Mouse (Mus musculus) stomach, postnatal 0 days (tissue): ENCODE data around the gene Pola2. TPM values are rescaled to one million over a fixed set of nuclear protein-coding genes. Genes with fewer than 3 reads are reported as not detected.

Experiments used
- ATAC-seq: fragments of 200-750 bp; cut with Nextera tagmentation; 2 replicates; pipeline ENCODE4 v1.8.0; 2017; ENCODE audit not compliant: low FRiP score, low TSS enrichment
- DNase-seq: peaks from one replicate; pipeline ENCODE4 v3.0.0-alpha.2; 2016; ENCODE audit warnings: low spot score
- H3K27ac ChIP-seq: fragments of 300-500 bp; sonication (generic); replicated peaks from 2 replicates; pipeline ENCODE4 v1.5.1; 2014; ENCODE audit warnings: mild to moderate bottlenecking, control low read depth
- H3K27me3 ChIP-seq: fragments of 300-500 bp; sonication (generic); 2 replicates; pipeline ENCODE4 v1.6.1; 2014; ENCODE audit warnings: low read length; ENCODE audit not compliant: control insufficient read depth, insufficient read depth
- H3K36me3 ChIP-seq: fragments of 300-500 bp; sonication (generic); 2 replicates; pipeline ENCODE4 v1.6.1; 2014; ENCODE audit warnings: low read length, mixed read lengths; ENCODE audit not compliant: control insufficient read depth, insufficient read depth
- H3K4me1 ChIP-seq: fragments of 300-500 bp; sonication (generic); replicated peaks from 2 replicates; pipeline ENCODE4 v1.6.1; 2014; ENCODE audit warnings: antibody characterized with exemption; ENCODE audit not compliant: control insufficient read depth, insufficient read depth
- H3K4me2 ChIP-seq: fragments of 300-500 bp; sonication (generic); replicated peaks from 2 replicates; pipeline ENCODE4 v1.6.1; 2014; ENCODE audit warnings: low read depth, mild to moderate bottlenecking, control low read depth, moderate library complexity
- H3K4me3 ChIP-seq: fragments of 300-500 bp; sonication (generic); 2 replicates; pipeline ENCODE4 v1.5.1; 2014; ENCODE audit warnings: low read depth, low read length, control low read depth
- H3K9ac ChIP-seq: fragments of 300-500 bp; sonication (generic); 2 replicates; pipeline ENCODE4 v1.6.1; 2014; ENCODE audit warnings: mild to moderate bottlenecking, low read length, control low read depth, mixed read lengths
- H3K9me3 ChIP-seq: fragments of 300-500 bp; sonication (generic); 2 replicates; pipeline ENCODE4 v1.6.1; 2016; ENCODE audit warnings: low read length; ENCODE audit not compliant: control insufficient read depth
- CTCF ChIP-seq: IDR thresholded peaks from 2 replicates; pipeline ENCODE4 v1.5.1; 2016; ENCODE audit warnings: antibody characterized with exemption, low read depth, mild to moderate bottlenecking, moderate library complexity
- EP300 ChIP-seq: optimal IDR thresholded peaks from 2 replicates; pipeline ENCODE3; 2016; ENCODE audit warnings: antibody characterized with exemption
- WGBS: fragments of 180-500 bp; shearing (Covaris S2); extraction: QIAGEN DNeasy Blood & Tissue Kit; methylation state at CpG from one replicate; pipeline ENCODE4 v1.1.7; 2014; 5-methylcytosine and 5-hydroxymethylcytosine counted together
- polyA plus RNA-seq: library from polyadenylated mRNA; unstranded; fragments of >200 nt; fragmentation: Nextera tagmentation; extraction: Ambion mirVana; gene quantifications from 2 replicates; pipeline ENCODE4 v1.2.1, GENCODE M21; 2015

Gene Pola2
- polyA plus RNA-seq, 1 experiment from 2014 or later: 21.2 TPM

DNA sequence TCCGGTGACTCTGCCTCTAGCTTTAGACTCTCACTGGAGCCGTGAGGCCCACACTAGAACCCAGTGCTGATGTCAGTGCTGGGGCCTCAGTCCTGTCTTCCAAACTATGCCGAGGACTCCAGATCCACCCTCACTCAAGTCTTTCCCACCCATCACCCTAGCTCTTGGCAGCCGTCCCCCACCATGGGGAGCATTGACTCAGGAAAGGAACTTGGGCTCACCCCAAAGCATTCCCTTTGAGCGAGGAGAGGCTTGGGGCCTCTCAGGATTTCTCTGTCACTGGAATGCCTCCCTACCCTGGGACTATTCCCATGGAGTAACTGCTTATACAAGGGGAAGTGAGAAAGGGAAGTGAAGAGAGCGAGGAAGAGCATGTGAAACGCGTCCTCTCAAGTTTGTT is 18.1 kb downstream of the Pola2 start:
- Histone ChIP-seq H3K9ac (0 out of 2 replicates have a peak overlapping the region, but pooled peaks have one; percentile 27), H3K4me3 (no peak overlapping the region), H3K36me3 (peaks cover 4% of the 10 kb centered on the region; the same call in 1 of the 2 replicates), H3K27me3 (no peaks in the 10 kb centered on the region), H3K4me1 (peaks cover 10% of the 10 kb centered on the region), H3K9me3 (no peaks in the 10 kb centered on the region), H3K27ac (peak overlapping the region; percentile 63), H3K4me2 (no peak overlapping the region)
- TF ChIP-seq CTCF: no peak
- no peak for TF ChIP-seq EP300
- 44% methylated on average over 8 of the region's 8 CpGs for WGBS
- DNase-seq: no peak
- ATAC-seq: no peak

DNA sequence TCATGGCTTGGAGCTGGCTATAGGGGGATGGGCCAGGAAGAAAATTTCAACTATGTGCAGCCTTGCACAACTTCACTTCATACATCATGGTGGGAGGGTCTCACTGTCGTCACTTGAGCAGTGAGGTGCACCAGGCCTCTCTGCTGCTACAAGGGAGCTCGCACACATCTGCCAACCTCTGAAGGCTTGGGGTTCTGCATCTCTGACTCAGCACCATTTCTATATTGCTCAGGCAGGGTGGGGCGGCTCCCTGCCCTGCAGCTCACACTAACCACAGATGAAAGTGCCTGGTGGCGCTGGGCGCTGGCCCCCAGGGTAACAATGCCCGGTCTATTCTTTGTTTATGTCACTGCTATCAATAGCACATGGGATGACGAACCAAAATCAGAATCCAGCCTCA is 19.0 kb downstream of the Pola2 start:
- Histone ChIP-seq H3K9me3 (no peaks in the 10 kb centered on the region), H3K9ac (peak overlapping the region; percentile 23; the same call in 1 of the 2 replicates), H3K27me3 (no peaks in the 10 kb centered on the region), H3K4me2 (no peak overlapping the region; the same call in 1 of the 2 replicates), H3K27ac (peak overlapping the region; percentile 63), H3K36me3 (peaks cover 4% of the 10 kb centered on the region; the same call in 1 of the 2 replicates), H3K4me3 (no peak overlapping the region), H3K4me1 (peaks cover 10% of the 10 kb centered on the region)
- peak; percentile 66 for DNase-seq
- no peak for TF ChIP-seq EP300
- no peak for TF ChIP-seq CTCF
- 29% methylated on average over 7 of the region's 7 CpGs for WGBS
- peak; percentile 85 for ATAC-seq

DNA sequence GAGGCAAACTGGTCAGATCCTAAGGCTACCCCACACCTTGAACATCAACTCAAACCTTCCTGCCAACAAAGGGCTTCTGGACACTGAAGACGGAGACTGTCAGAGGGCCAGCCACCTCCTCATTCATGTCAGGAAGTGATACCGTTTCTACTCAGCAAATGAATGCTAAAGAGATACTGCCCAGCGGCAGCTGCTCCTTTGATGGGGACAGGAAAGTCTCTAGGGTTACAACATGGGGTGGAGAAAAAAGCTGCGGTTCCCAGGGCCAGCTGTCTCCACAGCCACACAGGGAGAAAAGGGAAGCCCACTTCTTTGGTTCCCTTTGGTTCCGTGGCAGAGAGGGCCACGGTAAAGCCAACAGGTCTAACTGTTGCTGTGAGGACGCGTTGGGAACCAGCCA is 19.9 kb downstream of the Pola2 start:
- H3K4me2 ChIP-seq: no peak overlapping the region
- H3K4me3 ChIP-seq: no peak overlapping the region
- peaks cover 13% of the 10 kb centered on the region for H3K4me1 ChIP-seq
- ATAC-seq (no peak), DNase-seq (no peak)
- TF ChIP-seq CTCF (no peak), EP300 (no peak)
- no peaks in the 10 kb centered on the region for H3K27me3 ChIP-seq
- H3K27ac ChIP-seq: no peak overlapping the region
- 77% methylated on average over 8 of the region's 8 CpGs for WGBS
- peaks cover 4% of the 10 kb centered on the region; the same call in 1 of the 2 replicates for H3K36me3 ChIP-seq
- no peak overlapping the region for H3K9ac ChIP-seq
- no peaks in the 10 kb centered on the region for H3K9me3 ChIP-seq

DNA sequence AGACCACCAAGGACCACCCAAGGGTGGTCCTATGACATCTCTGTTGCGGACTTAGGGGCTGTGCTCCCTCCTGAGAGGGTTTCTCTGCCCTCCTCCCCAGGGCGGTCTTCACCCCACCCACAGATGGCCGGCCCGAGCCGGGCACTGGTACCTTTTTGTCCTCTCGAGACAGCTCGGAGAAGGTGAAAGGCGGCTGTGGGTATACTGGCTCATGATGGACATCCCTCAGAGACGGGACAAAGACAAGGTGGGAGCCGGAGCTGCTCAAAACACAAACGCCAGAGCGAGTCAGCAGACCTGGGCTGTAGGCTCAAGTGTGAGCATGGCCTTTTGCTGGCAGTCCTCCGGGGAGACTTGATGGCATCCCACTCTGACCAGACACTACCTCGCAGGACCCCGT is 20.6 kb downstream of the Pola2 start:
- ATAC-seq (no peak), DNase-seq (no peak)
- Histone ChIP-seq H3K4me1 (peaks cover 13% of the 10 kb centered on the region), H3K27ac (0 out of 2 replicates have a peak overlapping the region, but pooled peaks have one; percentile 35), H3K9me3 (no peaks in the 10 kb centered on the region), H3K9ac (no peak overlapping the region), H3K4me3 (no peak overlapping the region), H3K36me3 (peaks cover 4% of the 10 kb centered on the region; the same call in 1 of the 2 replicates), H3K27me3 (no peaks in the 10 kb centered on the region), H3K4me2 (no peak overlapping the region)
- WGBS: 81% methylated on average over 15 of the region's 15 CpGs
- no peak for TF ChIP-seq EP300
- TF ChIP-seq CTCF: no peak

DNA sequence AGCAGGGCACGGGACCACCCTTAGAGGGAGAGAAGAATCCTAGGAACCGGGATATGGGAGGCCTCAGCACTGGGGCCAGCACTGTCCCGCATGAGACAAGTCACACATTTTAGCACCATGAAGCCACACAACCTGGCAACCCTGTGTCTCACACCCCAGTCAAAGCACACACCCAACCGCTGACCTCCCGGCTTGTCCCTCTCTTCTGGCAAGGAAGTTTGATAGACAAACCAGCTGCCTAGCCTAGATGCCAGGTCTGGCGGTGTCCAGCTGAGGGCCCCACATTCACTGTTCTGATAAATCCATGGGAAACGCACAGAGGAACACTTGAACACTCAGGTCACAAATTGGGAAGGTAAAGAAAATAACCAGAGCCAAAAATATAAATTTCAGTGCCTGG is 21.4 kb downstream of the Pola2 start:
- no peak for TF ChIP-seq CTCF
- TF ChIP-seq EP300: no peak
- H3K27me3 ChIP-seq: no peaks in the 10 kb centered on the region
- no peak overlapping the region for H3K9ac ChIP-seq
- DNase-seq (no peak), ATAC-seq (no peak)
- WGBS: 83% methylated on average over 7 of the region's 7 CpGs
- no peaks in the 10 kb centered on the region for H3K9me3 ChIP-seq
- no peak overlapping the region for H3K4me3 ChIP-seq
- no peak overlapping the region for H3K4me2 ChIP-seq
- H3K27ac ChIP-seq: 0 out of 2 replicates have a peak overlapping the region, but pooled peaks have one; percentile 35
- H3K4me1 ChIP-seq: peaks cover 19% of the 10 kb centered on the region
- H3K36me3 ChIP-seq: peaks cover 3% of the 10 kb centered on the region; the same call in 1 of the 2 replicates

DNA sequence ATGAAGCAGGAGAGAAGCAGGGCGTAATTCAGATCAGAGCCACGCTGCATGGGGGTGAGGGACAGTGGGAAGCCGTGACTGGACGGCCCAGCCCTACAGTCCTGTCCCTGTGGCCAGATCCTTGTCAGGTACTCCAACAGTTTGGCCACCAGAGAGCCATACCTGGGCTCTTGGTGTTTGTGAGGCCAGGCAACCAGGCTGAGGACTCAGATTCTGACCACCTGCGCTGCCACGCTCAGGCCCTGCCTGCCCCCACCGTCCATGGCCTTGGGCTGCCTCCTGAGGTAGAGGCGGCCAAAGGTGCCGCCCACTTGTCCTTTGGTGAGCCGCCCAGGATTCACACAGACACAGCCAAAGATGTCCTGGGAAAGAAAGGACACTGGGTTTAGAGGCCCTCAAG is 23.3 kb downstream of the Pola2 start:
- no peak for ATAC-seq
- no peak overlapping the region for H3K9ac ChIP-seq

More for the DNA sequence above, 23.3 kb downstream of the Pola2 start:
- DNase-seq: no peak
- Histone ChIP-seq H3K4me2 (no peak overlapping the region), H3K36me3 (no peaks in the 10 kb centered on the region; the same call in 1 of the 2 replicates), H3K9me3 (no peaks in the 10 kb centered on the region), H3K27me3 (no peaks in the 10 kb centered on the region), H3K4me3 (no peak overlapping the region), H3K4me1 (peaks cover 18% of the 10 kb centered on the region), H3K27ac (peak overlapping the region; percentile 70)
- WGBS: 88% methylated on average over 10 of the region's 10 CpGs
- TF ChIP-seq CTCF (no peak), EP300 (no peak)
